Mouse (Mus musculus): Measurements from ENCODE around the gene Arhgef18.

DNA sequence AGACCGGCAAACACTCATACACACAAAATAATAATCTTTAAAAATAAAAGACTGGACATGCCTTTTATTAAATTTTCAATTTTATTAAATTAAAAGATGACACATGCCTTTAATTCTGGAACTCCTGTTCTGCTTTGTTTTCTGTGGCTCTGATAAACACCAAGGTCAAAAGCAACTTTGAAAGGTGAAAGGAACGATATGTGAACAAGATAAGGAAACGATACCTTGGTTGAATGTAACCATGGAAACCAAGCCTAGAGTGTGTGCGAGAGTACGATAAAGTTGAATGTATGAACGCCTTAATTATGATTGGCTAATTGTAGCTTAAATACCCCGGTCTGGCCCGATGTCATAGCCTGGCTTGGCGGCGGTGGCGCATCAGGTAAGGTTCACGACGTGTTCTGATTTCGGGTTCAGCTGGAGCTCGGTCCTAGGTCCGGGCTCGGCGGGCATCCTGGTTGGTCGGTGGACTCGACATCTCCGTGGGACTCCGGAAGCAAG lies 89.5 kb downstream of the Arhgef18 start:
- TF ChIP-seq CTCF (IDR thresholded peaks at IDR 0.05; ENCODE audit: insufficient read depth, low read length) (no peak), POLR2A (IDR thresholded peaks at IDR 0.05; ENCODE audit: borderline replicate concordance, extremely low read depth, low read depth, low read length) (no peak)
